Mouse (Mus musculus) intestine, postnatal 0 days (tissue): ENCODE measurements around the gene Tprg. TPM values are rescaled to one million over a fixed set of nuclear protein-coding genes. Genes with fewer than 3 reads are reported as not detected.

Experiments
- ATAC-seq: fragments of 200-750 bp; cut with Nextera tagmentation; 2 replicates; pipeline ENCODE4 v1.8.0; 2017; ENCODE audit warnings: mild to moderate bottlenecking, moderate TSS enrichment, moderate library complexity
- H3K27ac ChIP-seq: fragments of 300-500 bp; sonication (generic); 2 replicates; pipeline ENCODE4 v1.5.1; 2014; ENCODE audit warnings: mild to moderate bottlenecking, low read depth, low read length, moderate library complexity
- H3K27me3 ChIP-seq: fragments of 300-500 bp; sonication (generic); replicated peaks from 2 replicates; pipeline ENCODE4 v1.6.1; 2014; ENCODE audit warnings: low read length, mixed read lengths; ENCODE audit not compliant: control insufficient read depth, insufficient read depth
- H3K36me3 ChIP-seq: fragments of 300-500 bp; sonication (generic); 2 replicates; pipeline ENCODE4 v1.6.1; 2014; ENCODE audit warnings: mild to moderate bottlenecking, moderate library complexity; ENCODE audit not compliant: control insufficient read depth, insufficient read depth
- H3K4me1 ChIP-seq: fragments of 300-500 bp; sonication (generic); replicated peaks from 2 replicates; pipeline ENCODE4 v1.6.1; 2014; ENCODE audit warnings: antibody characterized with exemption, low read length, mixed read lengths; ENCODE audit not compliant: control insufficient read depth, insufficient read depth
- H3K4me2 ChIP-seq: fragments of 300-500 bp; sonication (generic); replicated peaks from 2 replicates; pipeline ENCODE4 v1.6.1; 2014; ENCODE audit warnings: low read depth, mild to moderate bottlenecking, moderate library complexity
- H3K4me3 ChIP-seq: fragments of 300-500 bp; sonication (generic); 2 replicates; pipeline ENCODE4 v1.5.1; 2014; ENCODE audit warnings: low read depth, low read length
- H3K9ac ChIP-seq: fragments of 300-500 bp; sonication (generic); 2 replicates; pipeline ENCODE4 v1.6.1; 2014; ENCODE audit warnings: mild to moderate bottlenecking, low read depth, low read length
- H3K9me3 ChIP-seq: fragments of 300-500 bp; sonication (generic); 2 replicates; pipeline ENCODE4 v1.6.1; 2016; ENCODE audit warnings: mixed run types; ENCODE audit not compliant: control insufficient read depth
- CTCF ChIP-seq: sonication (generic); IDR thresholded peaks from 2 replicates; pipeline ENCODE4 v1.5.1; 2016; ENCODE audit warnings: low read depth, mild to moderate bottlenecking, control low read depth, antibody characterized with exemption, moderate library complexity
- WGBS: fragments of 180-500 bp; shearing (Covaris S2); extraction: QIAGEN DNeasy Blood & Tissue Kit; methylation state at CpG from one replicate; pipeline ENCODE4 v1.1.7; 2014; 5-methylcytosine and 5-hydroxymethylcytosine counted together
- polyA plus RNA-seq: library from polyadenylated mRNA; unstranded; fragments of >200 nt; fragmentation: Nextera tagmentation; extraction: Ambion mirVana; gene quantifications from 2 replicates; pipeline ENCODE4 v1.2.1, GENCODE M21; 2015

Tprg gene
- polyA plus RNA-seq, 1 experiment from 2014 or later = not detected

GRCm38 (mm10) chr16:25468040-25468439 lies 181.4 kb downstream of the Tprg start:
- no peaks in the 10 kb centered on the region for H3K4me1 ChIP-seq
- no peak overlapping the region for H3K4me3 ChIP-seq
- H3K36me3 ChIP-seq = no peaks in the 10 kb centered on the region
- no peak overlapping the region for H3K4me2 ChIP-seq
- TF ChIP-seq CTCF = no peak
- WGBS = 77% methylated on average over 3 of the region's 3 CpGs
- no peaks in the 10 kb centered on the region for H3K27me3 ChIP-seq
- no peaks in the 10 kb centered on the region for H3K9me3 ChIP-seq
- H3K27ac ChIP-seq = no peak overlapping the region
- no peak for ATAC-seq
- H3K9ac ChIP-seq = no peak overlapping the region

GRCm38 (mm10) chr16:25468662-25469061 lies 182.0 kb downstream of the Tprg start:
- H3K4me2 ChIP-seq = no peak overlapping the region
- no peaks in the 10 kb centered on the region for H3K9me3 ChIP-seq
- H3K27me3 ChIP-seq = no peaks in the 10 kb centered on the region
- H3K9ac ChIP-seq = no peak overlapping the region
- TF ChIP-seq CTCF = no peak
- H3K4me1 ChIP-seq = no peaks in the 10 kb centered on the region
- 38% methylated on average over 5 of the region's 5 CpGs for WGBS
- H3K4me3 ChIP-seq = no peak overlapping the region
- no peak for ATAC-seq
- H3K36me3 ChIP-seq = no peaks in the 10 kb centered on the region
- H3K27ac ChIP-seq = no peak overlapping the region
